Mouse (Mus musculus) neural tube, embryonic 14.5 days (tissue): ENCODE data around the gene Izumo1r. TPM values are rescaled to one million over a fixed set of nuclear protein-coding genes. Genes with fewer than 3 reads are reported as not detected.
"Not testable (repeated sequence)": the region's sequence is repeated elsewhere in the genome, so short reads cannot be mapped to it uniquely, and the experiment has no call there.

Source experiments
- ATAC-seq: fragments of 200-750 bp; cut with Nextera tagmentation; 2 replicates; pipeline ENCODE4 v1.8.0; 2017; ENCODE audit warnings: low read depth, mild to moderate bottlenecking, moderate TSS enrichment, moderate library complexity
- H3K27ac ChIP-seq: fragments of 300-500 bp; sonication (generic); 2 replicates; pipeline ENCODE4 v1.5.1; 2014; ENCODE audit warnings: low read depth, mild to moderate bottlenecking, control low read depth, low read length, moderate library complexity, mixed read lengths
- H3K27me3 ChIP-seq: fragments of 300-500 bp; sonication (generic); 2 replicates; pipeline ENCODE4 v1.6.1; 2014; ENCODE audit warnings: low read length; ENCODE audit not compliant: control insufficient read depth, insufficient read depth
- H3K36me3 ChIP-seq: fragments of 300-500 bp; sonication (generic); 2 replicates; pipeline ENCODE4 v1.6.1; 2014; ENCODE audit warnings: low read length, mixed read lengths; ENCODE audit not compliant: control insufficient read depth, insufficient read depth
- H3K4me1 ChIP-seq: fragments of 300-500 bp; sonication (generic); 2 replicates; pipeline ENCODE4 v1.6.1; 2014; ENCODE audit warnings: low read length; ENCODE audit not compliant: control insufficient read depth, insufficient read depth
- H3K4me2 ChIP-seq: fragments of 300-500 bp; sonication (generic); 2 replicates; pipeline ENCODE4 v1.6.1; 2014; ENCODE audit warnings: mild to moderate bottlenecking, low read depth, low read length, control low read depth
- H3K4me3 ChIP-seq: fragments of 300-500 bp; sonication (generic); 2 replicates; pipeline ENCODE4 v1.5.1; 2014; ENCODE audit warnings: low read depth, low read length, control low read depth, mixed read lengths
- H3K9ac ChIP-seq: fragments of 300-500 bp; sonication (generic); replicated peaks from 2 replicates; pipeline ENCODE4 v1.6.1; 2014; ENCODE audit warnings: low read depth, mild to moderate bottlenecking, control low read depth, low read length, mixed read lengths
- H3K9me3 ChIP-seq: fragments of 300-500 bp; sonication (generic); 2 replicates; pipeline ENCODE4 v1.6.1; 2016; ENCODE audit warnings: low read length; ENCODE audit not compliant: control insufficient read depth
- WGBS: fragments of 180-500 bp; shearing (Covaris S2); extraction: QIAGEN DNeasy Blood & Tissue Kit; methylation state at CpG from one replicate; pipeline ENCODE4 v1.1.7; 2014; 5-methylcytosine and 5-hydroxymethylcytosine counted together
- polyA plus RNA-seq: library from polyadenylated mRNA; unstranded; fragments of >200 nt; fragmentation: Nextera tagmentation; extraction: Ambion mirVana; gene quantifications from 2 replicates; pipeline ENCODE4 v1.2.1, GENCODE M21; 2014

Gene Izumo1r
- polyA plus RNA-seq, 1 experiment from 2014 or later, result not detected

DNA sequence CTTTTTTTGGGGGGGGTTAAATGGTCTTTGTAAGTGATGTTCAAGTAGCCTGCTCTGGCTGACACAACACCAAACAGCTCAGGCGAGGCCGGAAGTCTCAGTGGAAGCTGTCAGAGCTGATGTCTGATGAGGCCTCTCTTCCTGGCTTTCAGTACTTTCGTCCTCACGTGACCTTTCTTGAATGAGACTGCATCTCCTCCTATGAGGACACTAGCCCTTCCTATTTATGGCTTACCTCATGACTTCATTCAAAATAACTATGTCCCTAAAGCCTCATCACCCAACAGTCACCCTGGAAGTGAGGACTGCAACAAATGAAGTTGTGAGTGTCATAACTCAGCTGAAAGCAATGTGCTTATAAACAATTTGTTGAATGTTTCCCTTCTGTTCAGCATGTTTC lies 19.1 kb downstream of the Izumo1r start:
- Histone ChIP-seq H3K9me3 (no peaks in the 10 kb centered on the region), H3K27ac (no peak overlapping the region), H3K4me3 (no peak overlapping the region), H3K27me3 (no peaks in the 10 kb centered on the region), H3K36me3 (no peaks in the 10 kb centered on the region), H3K4me1 (no peaks in the 10 kb centered on the region), H3K9ac (no peak overlapping the region), H3K4me2 (no peak overlapping the region)
- no peak for ATAC-seq
- WGBS, result 85% methylated on average over 4 of the region's 4 CpGs

DNA sequence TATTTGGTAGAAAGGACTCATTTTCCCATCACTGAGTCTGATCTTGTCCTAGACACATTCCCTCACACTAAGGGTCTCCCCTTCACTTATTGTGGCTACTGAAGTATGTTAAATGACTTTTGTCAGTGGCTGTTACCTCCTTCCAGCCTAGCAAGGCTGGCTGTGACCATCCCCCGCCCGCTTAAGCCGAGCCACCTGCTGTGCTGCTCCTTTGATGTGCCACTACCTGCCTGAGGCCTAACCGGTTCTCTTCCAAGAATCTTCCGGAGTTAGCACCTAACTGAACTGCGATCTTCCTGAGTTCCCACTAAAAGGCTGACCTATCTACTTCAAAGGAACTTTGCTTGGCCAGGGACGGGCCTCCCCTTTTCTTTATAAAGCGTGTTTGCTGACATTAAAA lies 27.2 kb downstream of the Izumo1r start:
- WGBS, result 36% methylated on average over 8 of the region's 8 CpGs
- ATAC-seq, result not testable (repeated sequence)

DNA sequence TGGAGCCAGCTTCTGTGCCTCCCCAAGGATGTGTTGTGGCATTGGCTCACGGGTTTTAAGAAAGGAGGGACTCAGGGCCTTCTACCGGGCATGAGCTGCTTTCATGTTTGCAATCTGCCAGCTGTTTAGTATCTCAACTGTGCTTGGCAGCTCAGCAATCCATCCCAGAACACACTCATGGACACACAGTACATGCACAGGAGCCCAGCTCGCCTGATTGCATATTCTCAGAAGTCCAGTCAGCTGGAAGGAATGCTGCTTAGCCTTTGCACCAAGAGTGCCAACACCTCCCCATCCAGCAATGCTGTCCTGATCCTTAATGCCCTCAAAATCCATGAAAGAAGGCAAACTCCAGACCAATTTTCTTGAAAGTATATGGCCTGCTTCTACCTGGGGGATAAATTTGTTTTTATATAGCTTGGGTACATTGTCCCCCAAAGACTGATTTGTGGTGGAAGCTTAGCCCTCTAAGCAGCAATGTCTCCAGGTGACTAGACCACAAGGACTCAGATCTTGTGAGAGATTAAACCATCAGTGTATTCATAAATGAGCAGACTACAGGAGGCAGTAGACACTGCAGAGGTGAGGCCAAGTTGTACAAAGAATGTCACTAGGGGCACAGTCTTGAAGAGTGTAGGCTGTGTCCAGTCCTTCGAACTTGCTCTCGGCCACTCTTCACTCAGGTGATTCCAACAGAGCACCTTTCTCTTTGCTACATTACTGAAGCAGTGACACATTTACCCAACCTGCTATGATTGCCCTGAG lies 27.8 kb downstream of the Izumo1r start:
- Histone ChIP-seq H3K4me1 (peaks cover 3% of the 10 kb centered on the region; the same call in 1 of the 2 replicates), H3K4me3 (no peak overlapping the region), H3K9me3 (no peaks in the 10 kb centered on the region), H3K36me3 (no peaks in the 10 kb centered on the region), H3K27ac (no peak overlapping the region), H3K9ac (no peak overlapping the region), H3K4me2 (no peak overlapping the region), H3K27me3 (no peaks in the 10 kb centered on the region)
- ATAC-seq, result no peak
- 81% methylated on average over 5 of the region's 5 CpGs for WGBS

More for the DNA sequence above, 27.2 kb downstream of the Izumo1r start:
- not testable (repeated sequence) for H3K27me3 ChIP-seq, H3K9me3 ChIP-seq, H3K4me2 ChIP-seq, H3K9ac ChIP-seq, H3K27ac ChIP-seq, H3K36me3 ChIP-seq, H3K4me3 ChIP-seq, H3K4me1 ChIP-seq

DNA sequence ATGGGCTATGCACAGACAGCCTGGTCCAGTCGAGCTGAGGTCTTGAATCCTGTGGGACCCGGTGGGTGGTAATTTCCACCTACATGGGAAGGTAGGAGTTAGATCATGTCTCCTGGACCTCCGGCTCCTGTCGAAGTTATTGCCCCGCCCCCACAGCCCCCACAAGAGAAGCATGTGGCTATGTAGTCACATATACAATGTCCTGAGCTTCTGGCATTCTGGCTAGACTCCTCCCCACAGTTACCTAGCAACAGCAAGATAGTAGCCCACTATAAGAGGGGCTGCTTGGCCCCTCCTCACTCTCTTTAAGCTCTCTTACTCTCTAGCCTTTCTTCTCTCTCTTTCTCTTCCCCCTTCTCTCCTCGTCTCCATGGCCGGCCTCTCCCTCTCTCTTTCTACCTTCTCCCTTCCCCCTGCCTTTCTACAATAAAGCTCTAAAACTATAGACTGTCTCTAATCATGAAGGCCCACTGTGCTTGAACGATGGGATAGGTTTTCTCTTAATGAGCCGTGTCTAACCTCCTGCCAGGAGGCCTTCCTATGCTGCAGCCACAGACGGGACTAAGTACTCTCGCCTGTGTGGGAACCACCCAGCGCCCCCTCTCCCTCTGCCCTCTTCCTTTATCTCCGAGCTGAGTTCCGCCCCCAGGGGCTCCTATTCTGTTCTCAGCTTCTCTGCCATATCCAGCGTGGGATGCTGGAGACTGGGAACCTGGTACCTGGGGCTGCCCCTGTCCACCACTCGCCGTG lies 31.4 kb downstream of the Izumo1r start:
- 22% methylated on average over 17 of the region's 17 CpGs for WGBS
- Histone ChIP-seq H3K27me3 (no peaks in the 10 kb centered on the region), H3K9me3 (no peaks in the 10 kb centered on the region), H3K9ac (no peak overlapping the region), H3K36me3 (no peaks in the 10 kb centered on the region), H3K27ac (no peak overlapping the region), H3K4me2 (peak overlapping the region; percentile 3; the same call in 1 of the 2 replicates), H3K4me3 (no peak overlapping the region), H3K4me1 (peaks cover 3% of the 10 kb centered on the region; the same call in 1 of the 2 replicates)
- peak; percentile 76 for ATAC-seq

DNA sequence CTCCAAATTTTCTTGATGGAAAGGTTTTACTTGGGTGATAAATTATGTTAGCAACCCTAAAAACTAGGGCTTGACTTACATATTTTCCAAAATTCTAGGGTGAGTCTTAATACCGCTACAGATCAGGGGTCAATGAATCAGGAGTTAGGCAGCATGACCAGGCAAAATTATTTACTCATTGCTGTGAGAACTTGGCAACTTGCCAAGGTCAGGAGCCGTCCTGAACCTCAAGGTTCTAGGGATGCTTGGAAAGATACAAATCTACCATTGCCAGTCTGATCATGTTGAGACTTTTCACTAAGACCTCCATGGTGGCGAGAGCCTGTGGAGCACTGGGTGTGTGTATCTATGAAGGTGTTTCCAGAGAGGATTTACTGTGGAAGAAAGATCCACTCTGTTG lies 32.2 kb downstream of the Izumo1r start:
- Histone ChIP-seq H3K27ac (no peak overlapping the region), H3K4me3 (no peak overlapping the region), H3K4me1 (peaks cover 3% of the 10 kb centered on the region; the same call in 1 of the 2 replicates), H3K27me3 (no peaks in the 10 kb centered on the region), H3K4me2 (no peak overlapping the region), H3K36me3 (no peaks in the 10 kb centered on the region), H3K9ac (no peak overlapping the region), H3K9me3 (no peaks in the 10 kb centered on the region)
- 60% methylated on average over 3 of the region's 3 CpGs for WGBS
- no peak for ATAC-seq

DNA sequence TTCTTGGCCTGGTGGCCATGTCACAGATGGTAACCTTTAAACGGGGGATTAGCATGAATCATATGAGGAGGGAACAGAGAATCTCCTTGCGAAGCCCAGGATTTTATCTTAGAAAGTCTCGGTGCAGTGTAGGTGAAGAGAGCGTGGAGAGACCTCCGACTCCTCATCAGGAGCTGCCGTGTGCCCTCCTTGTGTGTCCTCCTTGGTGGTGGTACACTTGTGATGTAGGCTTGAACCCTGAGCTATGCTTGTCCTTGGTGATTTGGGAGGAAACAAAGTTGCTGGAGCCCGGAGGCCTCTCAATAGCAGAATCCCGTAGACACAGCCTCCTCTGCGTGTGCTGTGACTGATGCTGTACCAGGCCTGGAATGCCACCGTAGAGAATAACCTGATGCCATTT lies 32.9 kb downstream of the Izumo1r start:
- no peak overlapping the region for H3K4me3 ChIP-seq
- H3K27me3 ChIP-seq, result no peaks in the 10 kb centered on the region
- no peaks in the 10 kb centered on the region for H3K36me3 ChIP-seq
- no peak for ATAC-seq
- H3K9me3 ChIP-seq, result no peaks in the 10 kb centered on the region
- WGBS, result 90% methylated on average over 10 of the region's 10 CpGs
- H3K4me1 ChIP-seq, result peaks cover 3% of the 10 kb centered on the region; the same call in 1 of the 2 replicates
- H3K27ac ChIP-seq, result no peak overlapping the region
- no peak overlapping the region for H3K4me2 ChIP-seq
- H3K9ac ChIP-seq, result no peak overlapping the region

DNA sequence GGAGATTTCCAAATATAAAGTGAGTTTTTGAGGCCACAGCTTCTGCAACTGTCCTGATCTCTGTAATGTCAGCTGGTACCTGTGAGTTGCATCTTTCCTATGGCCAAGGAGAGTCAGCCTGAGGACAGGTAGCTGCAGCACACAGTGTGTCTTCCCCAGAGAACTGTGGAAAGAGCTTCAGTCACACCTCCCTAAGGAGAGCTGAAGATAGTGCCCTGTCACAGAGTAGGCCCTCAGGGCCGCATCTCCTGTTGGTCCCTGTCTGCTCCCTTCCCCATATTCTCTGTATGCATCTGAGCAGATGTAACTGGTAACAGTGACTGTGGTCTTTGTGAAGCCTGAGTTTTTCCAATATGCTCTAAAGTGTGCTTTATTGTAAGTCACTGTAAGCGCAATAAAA lies 33.4 kb downstream of the Izumo1r start:
- Histone ChIP-seq H3K4me2 (no peak overlapping the region), H3K9me3 (no peaks in the 10 kb centered on the region), H3K9ac (no peak overlapping the region), H3K27ac (no peak overlapping the region), H3K4me3 (no peak overlapping the region), H3K27me3 (no peaks in the 10 kb centered on the region), H3K36me3 (no peaks in the 10 kb centered on the region), H3K4me1 (peaks cover 3% of the 10 kb centered on the region; the same call in 1 of the 2 replicates)
- no peak for ATAC-seq
- WGBS, result 93% methylated on average over 2 of the region's 2 CpGs

DNA sequence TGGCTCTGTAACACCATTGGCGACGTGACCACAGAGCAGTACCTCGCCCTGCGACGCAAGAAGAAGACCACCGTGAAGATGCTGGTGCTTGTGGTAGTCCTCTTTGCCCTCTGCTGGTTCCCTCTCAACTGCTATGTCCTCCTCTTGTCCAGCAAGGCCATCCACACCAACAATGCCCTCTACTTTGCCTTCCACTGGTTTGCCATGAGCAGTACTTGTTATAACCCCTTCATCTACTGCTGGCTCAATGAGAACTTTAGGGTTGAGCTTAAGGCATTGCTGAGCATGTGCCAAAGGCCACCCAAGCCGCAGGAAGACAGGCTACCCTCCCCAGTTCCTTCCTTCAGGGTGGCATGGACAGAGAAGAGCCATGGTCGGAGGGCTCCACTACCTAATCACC lies 35.4 kb downstream of the Izumo1r start:
- no peak overlapping the region for H3K27ac ChIP-seq
- H3K4me3 ChIP-seq, result no peak overlapping the region
- 99% methylated on average over 8 of the region's 8 CpGs for WGBS
- H3K27me3 ChIP-seq, result no peaks in the 10 kb centered on the region
- H3K36me3 ChIP-seq, result no peaks in the 10 kb centered on the region
- peaks cover 3% of the 10 kb centered on the region; the same call in 1 of the 2 replicates for H3K4me1 ChIP-seq
- H3K4me2 ChIP-seq, result no peak overlapping the region
- H3K9ac ChIP-seq, result no peak overlapping the region
- no peak for ATAC-seq
- no peaks in the 10 kb centered on the region for H3K9me3 ChIP-seq

DNA sequence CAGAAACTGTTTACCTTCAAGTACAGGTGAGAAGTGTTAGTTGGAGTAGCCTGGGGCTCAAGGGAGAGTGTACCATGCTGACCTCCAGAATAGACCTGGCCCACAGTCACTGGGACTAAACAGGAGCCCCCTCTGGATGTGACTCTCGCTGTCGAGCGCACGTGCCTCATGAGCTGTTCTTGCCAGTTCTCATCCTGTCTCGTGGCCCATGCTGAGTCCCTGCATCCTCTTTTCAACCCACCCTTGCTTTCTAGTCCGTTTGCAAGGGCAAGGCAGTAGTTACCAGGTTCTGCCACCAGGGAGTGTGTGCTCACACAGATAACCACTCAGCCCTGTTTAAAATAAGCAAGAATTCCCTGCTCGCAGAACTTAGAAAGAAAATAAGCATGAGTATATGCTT lies 36.8 kb downstream of the Izumo1r start:
- ATAC-seq, result peak; percentile 55; the same call in 1 of the 2 replicates
- Histone ChIP-seq H3K36me3 (no peaks in the 10 kb centered on the region), H3K9ac (no peak overlapping the region), H3K27me3 (no peaks in the 10 kb centered on the region), H3K4me2 (no peak overlapping the region), H3K4me1 (peaks cover under 1% of the 10 kb centered on the region; the same call in 1 of the 2 replicates), H3K4me3 (no peak overlapping the region), H3K9me3 (no peaks in the 10 kb centered on the region), H3K27ac (no peak overlapping the region)
- WGBS, result 35% methylated on average over 7 of the region's 7 CpGs
